Mouse (Mus musculus) spleen, adult 2 months (tissue): Measurements from ENCODE around the gene Eif4e1b.

ENCODE experiments used
- CTCF ChIP-seq: fragments of 200-500 bp; IDR thresholded peaks from 2 replicates; pipeline ENCODE4 v1.5.1; 2011; ENCODE audit warnings: mild to moderate bottlenecking, inconsistent platforms; ENCODE audit not compliant: insufficient read depth, insufficient read length, insufficient replicate concordance; ENCODE audit errors: extremely low read depth
- POLR2A ChIP-seq: fragments of 200-500 bp; IDR thresholded peaks from 2 replicates; pipeline ENCODE4 v1.6.1; 2011; ENCODE audit warnings: low read depth, low read length, inconsistent platforms

DNA sequence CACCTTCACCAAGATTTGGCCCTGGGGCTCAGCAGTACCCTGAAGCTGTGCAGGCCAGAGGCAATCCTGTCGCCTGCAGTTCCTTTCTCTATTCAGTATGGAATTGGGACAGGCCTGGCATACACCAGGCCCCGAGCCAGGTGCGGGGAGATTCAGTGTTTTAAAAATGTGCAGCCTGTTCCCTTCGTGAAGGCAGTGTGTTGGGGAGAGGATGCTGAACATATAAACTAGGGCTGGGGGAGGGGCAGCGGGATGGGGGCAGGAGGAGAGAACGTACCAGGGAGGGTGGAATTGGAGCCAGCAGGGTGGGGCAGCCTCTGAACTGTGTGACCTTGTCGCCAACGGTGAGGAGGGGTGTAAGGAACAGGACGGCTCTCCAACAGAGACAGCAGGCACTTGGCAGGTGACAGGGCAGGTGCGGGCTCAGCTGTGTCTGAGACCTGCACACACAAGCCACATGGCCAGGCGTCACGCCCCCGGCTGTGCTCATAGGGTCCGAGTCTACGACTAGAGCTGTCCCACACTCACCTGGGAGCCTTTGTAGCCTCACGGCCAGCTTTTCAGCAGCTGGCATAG, 10.3 kb downstream of the Eif4e1b start:
- no peak for TF ChIP-seq CTCF
- no peak for TF ChIP-seq POLR2A
